Mouse (Mus musculus) cortical plate, adult 2 months (tissue): Measurements from ENCODE around the gene Dtx4.

Experiments
- CTCF ChIP-seq: fragments of 200-500 bp; IDR thresholded peaks from 2 replicates; pipeline ENCODE4 v1.5.1; 2011; ENCODE audit warnings: mild to moderate bottlenecking, control low read depth, low read length; ENCODE audit not compliant: insufficient read depth; ENCODE audit errors: extremely low read depth
- POLR2A ChIP-seq: fragments of 200-500 bp; IDR thresholded peaks from 2 replicates; pipeline ENCODE4 v1.6.1; 2011; ENCODE audit warnings: mild to moderate bottlenecking, low read length, control low read depth; ENCODE audit not compliant: insufficient read depth; ENCODE audit errors: extremely low read depth

DNA sequence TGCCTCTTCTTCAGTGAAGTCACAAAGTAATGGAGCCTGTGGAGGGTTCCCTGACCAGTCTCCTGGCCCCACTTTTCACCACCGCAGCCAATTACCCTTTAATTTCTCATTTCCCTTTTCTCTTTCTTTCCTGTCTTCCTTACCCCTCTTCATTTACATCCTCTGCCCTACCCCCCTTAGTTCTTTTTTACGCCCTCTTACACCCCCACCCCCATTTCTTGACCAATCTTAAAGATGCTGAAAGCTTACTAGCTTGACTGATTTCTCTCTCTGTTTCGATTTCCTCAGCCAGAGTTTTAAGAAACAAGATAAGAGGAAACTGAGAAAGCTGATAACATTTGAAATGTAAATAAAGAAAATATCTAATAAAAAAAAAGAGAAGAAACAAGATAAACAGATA lies 39.5 kb upstream of the Dtx4 start:
- TF ChIP-seq POLR2A, result no peak
- TF ChIP-seq CTCF, result no peak
